Mouse (Mus musculus): ENCODE data around the gene Ppp1r36. TPM values are rescaled to one million over a fixed set of nuclear protein-coding genes. Genes with fewer than 3 reads are reported as not detected.

Ppp1r36 gene
- polyA plus RNA-seq, 1 experiment from 2014 or later = 4.3 TPM

GRCm38 (mm10) chr12:76373991-76374390 is 43.3 kb upstream of the Ppp1r36 start:
- Histone ChIP-seq H3K27me3 (ENCODE audit: insufficient read depth, low read length) (no peaks in the 10 kb centered on the region), H3K27ac (ENCODE audit: low read length) (no peak overlapping the region), H3K4me1 (ENCODE audit: insufficient read depth, low read length) (peaks cover 26% of the 10 kb centered on the region), H3K9ac (replicated peaks; ENCODE audit: low read length) (no peak overlapping the region), H3K9me3 (ENCODE audit: low read length) (no peaks in the 10 kb centered on the region), H3K4me3 (ENCODE audit: low read length) (no peak overlapping the region), H3K36me3 (ENCODE audit: insufficient read depth, low read length) (no peaks in the 10 kb centered on the region), H3K4me2 (replicated peaks; ENCODE audit: low read depth, low read length) (no peak overlapping the region)
- 67% methylated on average over 6 of the region's 6 CpGs for whole genome bisulfite sequencing
- no peak for ATAC-seq (ENCODE audit: low FRiP score, low TSS enrichment)

DNA sequence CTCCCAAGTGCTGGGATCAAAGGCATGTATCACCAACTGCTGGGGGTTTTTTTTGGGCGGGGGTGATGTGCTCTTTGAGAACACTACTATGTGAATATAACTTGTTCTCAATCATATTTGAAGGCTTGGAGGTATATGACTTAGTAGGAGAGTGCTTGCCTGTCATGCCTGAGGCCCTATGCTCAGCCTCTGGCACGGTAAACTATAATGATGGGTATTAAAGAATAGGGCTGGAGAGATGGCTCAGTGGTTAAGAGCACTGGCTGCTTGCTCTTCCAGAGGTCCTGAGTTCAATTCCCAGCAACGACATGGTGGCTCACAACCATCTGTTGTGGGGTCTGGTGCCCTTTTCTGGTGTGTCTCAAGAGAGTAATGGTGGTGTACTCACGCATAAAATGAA is 42.4 kb upstream of the Ppp1r36 start:
- Histone ChIP-seq H3K27me3 (ENCODE audit: insufficient read depth, low read length) (no peaks in the 10 kb centered on the region), H3K4me1 (ENCODE audit: insufficient read depth, low read length) (peaks cover 26% of the 10 kb centered on the region), H3K27ac (ENCODE audit: low read length) (no peak overlapping the region), H3K9me3 (ENCODE audit: low read length) (no peaks in the 10 kb centered on the region), H3K36me3 (ENCODE audit: insufficient read depth, low read length) (no peaks in the 10 kb centered on the region), H3K4me2 (replicated peaks; ENCODE audit: low read depth, low read length) (no peak overlapping the region), H3K4me3 (ENCODE audit: low read length) (no peak overlapping the region), H3K9ac (replicated peaks; ENCODE audit: low read length) (no peak overlapping the region)
- WGBS = 73% methylated on average over 4 of the region's 4 CpGs
- ATAC-seq (ENCODE audit: low FRiP score, low TSS enrichment) = no peak

DNA sequence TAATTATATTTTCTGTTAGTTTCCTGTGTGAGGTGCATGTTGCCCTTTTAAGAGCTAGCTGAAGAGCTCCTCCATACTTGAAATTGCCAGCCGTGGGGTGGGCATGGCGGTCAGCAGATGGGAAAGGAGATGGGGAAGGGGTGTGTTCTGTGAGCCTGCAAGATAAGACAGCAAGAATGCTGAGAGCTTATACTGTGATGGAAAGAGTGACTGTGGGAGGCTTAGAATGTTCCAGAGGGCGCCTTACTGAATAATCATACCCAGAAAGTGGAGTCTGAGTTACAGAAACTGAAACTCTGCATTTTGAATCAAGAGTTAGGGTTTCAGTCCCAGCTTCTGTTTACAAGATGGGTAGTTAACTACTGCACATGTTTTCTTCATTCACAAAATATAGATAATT is 41.8 kb upstream of the Ppp1r36 start:
- no peak overlapping the region for H3K4me3 ChIP-seq (ENCODE audit: low read length)
- no peaks in the 10 kb centered on the region for H3K36me3 ChIP-seq (ENCODE audit: insufficient read depth, low read length)
- 81% methylated on average over 3 of the region's 3 CpGs for WGBS
- no peak overlapping the region for H3K9ac ChIP-seq (replicated peaks; ENCODE audit: low read length)
- no peak for ATAC-seq (ENCODE audit: low FRiP score, low TSS enrichment)
- no peak overlapping the region for H3K27ac ChIP-seq (ENCODE audit: low read length)
- H3K4me2 ChIP-seq (replicated peaks; ENCODE audit: low read depth, low read length) = no peak overlapping the region
- H3K9me3 ChIP-seq (ENCODE audit: low read length) = no peaks in the 10 kb centered on the region
- no peaks in the 10 kb centered on the region for H3K27me3 ChIP-seq (ENCODE audit: insufficient read depth, low read length)
- H3K4me1 ChIP-seq (ENCODE audit: insufficient read depth, low read length) = peaks cover 26% of the 10 kb centered on the region

- Histone ChIP-seq H3K27ac (ENCODE audit: low read length) (no peak overlapping the region), H3K4me3 (ENCODE audit: low read length) (no peak overlapping the region), H3K4me2 (replicated peaks; ENCODE audit: low read depth, low read length) (no peak overlapping the region), H3K9ac (replicated peaks; ENCODE audit: low read length) (no peak overlapping the region), H3K27me3 (ENCODE audit: insufficient read depth, low read length) (no peaks in the 10 kb centered on the region), H3K36me3 (ENCODE audit: insufficient read depth, low read length) (peaks cover 3% of the 10 kb centered on the region; the same call in 1 of the 2 replicates), H3K4me1 (ENCODE audit: insufficient read depth, low read length) (peaks cover 25% of the 10 kb centered on the region), H3K9me3 (ENCODE audit: low read length) (no peaks in the 10 kb centered on the region)
- ATAC-seq (ENCODE audit: low FRiP score, low TSS enrichment) = no peak
- WGBS = 52% methylated on average over 7 of the region's 7 CpGs
Observed at GRCm38 (mm10) chr12:76376649-76377048, 40.7 kb upstream of the Ppp1r36 start.

- Histone ChIP-seq H3K4me3 (ENCODE audit: low read length) (no peak overlapping the region), H3K9me3 (ENCODE audit: low read length) (no peaks in the 10 kb centered on the region), H3K27me3 (ENCODE audit: insufficient read depth, low read length) (no peaks in the 10 kb centered on the region), H3K36me3 (ENCODE audit: insufficient read depth, low read length) (peaks cover 5% of the 10 kb centered on the region; the same call in 1 of the 2 replicates), H3K4me1 (ENCODE audit: insufficient read depth, low read length) (peaks cover 21% of the 10 kb centered on the region), H3K9ac (replicated peaks; ENCODE audit: low read length) (no peak overlapping the region), H3K4me2 (replicated peaks; ENCODE audit: low read depth, low read length) (no peak overlapping the region), H3K27ac (ENCODE audit: low read length) (no peak overlapping the region)
- 94% methylated on average over 6 of the region's 6 CpGs for WGBS
- ATAC-seq (ENCODE audit: low FRiP score, low TSS enrichment) = no peak
Observed at GRCm38 (mm10) chr12:76377059-76377458, 40.3 kb upstream of the Ppp1r36 start.

DNA sequence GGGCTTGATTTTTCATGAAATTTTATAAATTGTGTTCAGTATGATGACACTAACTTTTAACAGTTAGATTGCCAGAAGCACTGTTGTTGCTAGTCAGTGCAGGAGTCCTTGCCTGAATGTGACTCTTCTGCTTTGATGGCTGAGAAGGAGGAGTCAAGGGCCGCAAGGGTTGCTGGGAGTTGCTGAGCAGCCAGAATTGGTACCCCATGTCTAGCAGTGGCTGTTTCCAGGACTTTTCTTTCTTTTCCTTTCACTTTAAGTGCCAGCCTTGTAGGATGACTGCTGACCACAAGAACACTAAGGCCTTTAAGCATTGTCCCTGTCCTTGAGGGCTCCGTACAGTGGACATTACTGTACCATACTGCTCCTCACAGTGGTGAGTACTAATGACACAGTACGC is 39.6 kb upstream of the Ppp1r36 start:
- peaks cover 14% of the 10 kb centered on the region for H3K4me1 ChIP-seq (ENCODE audit: insufficient read depth, low read length)
- H3K9ac ChIP-seq (replicated peaks; ENCODE audit: low read length) = no peak overlapping the region
- H3K4me3 ChIP-seq (ENCODE audit: low read length) = no peak overlapping the region
- no peak for ATAC-seq (ENCODE audit: low FRiP score, low TSS enrichment)
- peaks cover 5% of the 10 kb centered on the region; the same call in 1 of the 2 replicates for H3K36me3 ChIP-seq (ENCODE audit: insufficient read depth, low read length)
- H3K27ac ChIP-seq (ENCODE audit: low read length) = no peak overlapping the region
- no peak overlapping the region for H3K4me2 ChIP-seq (replicated peaks; ENCODE audit: low read depth, low read length)
- WGBS = 89% methylated on average over 3 of the region's 3 CpGs
- H3K27me3 ChIP-seq (ENCODE audit: insufficient read depth, low read length) = no peaks in the 10 kb centered on the region
- no peaks in the 10 kb centered on the region for H3K9me3 ChIP-seq (ENCODE audit: low read length)

GRCm38 (mm10) chr12:76378556-76378955 is 38.8 kb upstream of the Ppp1r36 start:
- peaks cover 10% of the 10 kb centered on the region; the same call in 1 of the 2 replicates for H3K4me1 ChIP-seq (ENCODE audit: insufficient read depth, low read length)
- 83% methylated on average over 5 of the region's 5 CpGs for WGBS
- no peak overlapping the region for H3K27ac ChIP-seq (ENCODE audit: low read length)
- no peaks in the 10 kb centered on the region for H3K9me3 ChIP-seq (ENCODE audit: low read length)
- H3K4me3 ChIP-seq (ENCODE audit: low read length) = no peak overlapping the region
- no peaks in the 10 kb centered on the region for H3K27me3 ChIP-seq (ENCODE audit: insufficient read depth, low read length)
- ATAC-seq (ENCODE audit: low FRiP score, low TSS enrichment) = no peak
- H3K9ac ChIP-seq (replicated peaks; ENCODE audit: low read length) = no peak overlapping the region
- no peak overlapping the region for H3K4me2 ChIP-seq (replicated peaks; ENCODE audit: low read depth, low read length)
- peaks cover 5% of the 10 kb centered on the region; the same call in 1 of the 2 replicates for H3K36me3 ChIP-seq (ENCODE audit: insufficient read depth, low read length)

GRCm38 (mm10) chr12:76380151-76380550 is 37.2 kb upstream of the Ppp1r36 start:
- H3K9me3 ChIP-seq (ENCODE audit: low read length) = no peaks in the 10 kb centered on the region
- no peak overlapping the region for H3K4me2 ChIP-seq (replicated peaks; ENCODE audit: low read depth, low read length)
- no peak for ATAC-seq (ENCODE audit: low FRiP score, low TSS enrichment)
- no peaks in the 10 kb centered on the region for H3K27me3 ChIP-seq (ENCODE audit: insufficient read depth, low read length)
- no peak overlapping the region for H3K4me3 ChIP-seq (ENCODE audit: low read length)
- H3K27ac ChIP-seq (ENCODE audit: low read length) = no peak overlapping the region
- no peaks in the 10 kb centered on the region for H3K4me1 ChIP-seq (ENCODE audit: insufficient read depth, low read length)
- peaks cover 7% of the 10 kb centered on the region for H3K36me3 ChIP-seq (ENCODE audit: insufficient read depth, low read length)
- no peak overlapping the region for H3K9ac ChIP-seq (replicated peaks; ENCODE audit: low read length)
- WGBS = 69% methylated on average over 7 of the region's 7 CpGs

DNA sequence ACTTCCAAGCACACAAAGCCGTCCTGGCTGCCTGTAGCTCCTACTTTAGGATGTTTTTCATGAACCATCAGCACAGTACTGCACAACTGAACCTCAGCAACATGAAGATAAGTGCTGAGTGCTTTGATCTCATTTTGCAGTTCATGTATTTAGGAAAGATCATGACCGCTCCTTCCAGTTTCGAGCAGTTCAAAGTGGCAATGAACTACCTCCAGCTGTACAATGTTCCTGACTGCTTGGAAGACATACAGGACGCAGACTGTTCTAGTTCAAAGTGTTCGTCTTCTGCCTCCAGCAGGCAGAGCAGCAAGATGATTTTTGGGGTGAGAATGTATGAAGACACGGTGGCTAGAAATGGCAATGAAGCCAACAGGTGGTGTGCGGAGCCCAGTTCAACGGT is 32.0 kb upstream of the Ppp1r36 start:
- no peaks in the 10 kb centered on the region for H3K4me1 ChIP-seq (ENCODE audit: insufficient read depth, low read length)
- H3K36me3 ChIP-seq (ENCODE audit: insufficient read depth, low read length) = peaks cover 34% of the 10 kb centered on the region
- no peaks in the 10 kb centered on the region for H3K9me3 ChIP-seq (ENCODE audit: low read length)
- no peak overlapping the region for H3K4me2 ChIP-seq (replicated peaks; ENCODE audit: low read depth, low read length)
- WGBS = 91% methylated on average over 8 of the region's 8 CpGs
- H3K9ac ChIP-seq (replicated peaks; ENCODE audit: low read length) = no peak overlapping the region
- no peak overlapping the region for H3K27ac ChIP-seq (ENCODE audit: low read length)
- no peak for ATAC-seq (ENCODE audit: low FRiP score, low TSS enrichment)
- H3K4me3 ChIP-seq (ENCODE audit: low read length) = no peak overlapping the region
- no peaks in the 10 kb centered on the region for H3K27me3 ChIP-seq (ENCODE audit: insufficient read depth, low read length)

- H3K36me3 ChIP-seq (ENCODE audit: insufficient read depth, low read length) = peaks cover 29% of the 10 kb centered on the region
- no peak for ATAC-seq (ENCODE audit: low FRiP score, low TSS enrichment)
- no peak overlapping the region for H3K9ac ChIP-seq (replicated peaks; ENCODE audit: low read length)
- no peak overlapping the region for H3K4me3 ChIP-seq (ENCODE audit: low read length)
- H3K27me3 ChIP-seq (ENCODE audit: insufficient read depth, low read length) = no peaks in the 10 kb centered on the region
- 88% methylated on average over 11 of the region's 11 CpGs for WGBS
- H3K4me1 ChIP-seq (ENCODE audit: insufficient read depth, low read length) = no peaks in the 10 kb centered on the region
- no peak overlapping the region for H3K27ac ChIP-seq (ENCODE audit: low read length)
- no peak overlapping the region for H3K4me2 ChIP-seq (replicated peaks; ENCODE audit: low read depth, low read length)
- no peaks in the 10 kb centered on the region for H3K9me3 ChIP-seq (ENCODE audit: low read length)
Observed at GRCm38 (mm10) chr12:76388794-76389193, 28.5 kb upstream of the Ppp1r36 start.
